Mouse (Mus musculus) MEL (cell line): ENCODE data around the gene Bcl11b.

Source experiments
- CTCF ChIP-seq, 3 experiments: IDR thresholded peaks in 2 of 3; conservative IDR thresholded peaks in 1 of 3; 2 replicates each; pipeline ENCODE4 v1.5.1; 2011 to 2012; ENCODE audit warnings: low read length in 3 of 3, low read depth in 2 of 3, mild to moderate bottlenecking in 2 of 3, improper control_type of control experiment in 1 of 3, inconsistent platforms in 1 of 3, mixed read lengths in 1 of 3, moderate library complexity in 1 of 3; ENCODE audit not compliant: control insufficient read depth in 1 of 3, insufficient read depth in 1 of 3, poor library complexity in 1 of 3, severe bottlenecking in 1 of 3
- GABPA ChIP-seq: IDR thresholded peaks from 2 replicates; pipeline ENCODE4 v1.6.1; 2012; ENCODE audit warnings: low read depth, mild to moderate bottlenecking, inconsistent platforms, low read length, improper control_type of control experiment, moderate library complexity
- JUND ChIP-seq: IDR thresholded peaks from 2 replicates; pipeline ENCODE4 v1.6.1; 2011; ENCODE audit warnings: low read depth, mild to moderate bottlenecking, improper control_type of control experiment, low read length
- KAT2A ChIP-seq: conservative IDR thresholded peaks from 2 replicates; pipeline ENCODE4 v1.6.1; 2012; ENCODE audit warnings: low read depth, low read length, improper control_type of control experiment, inconsistent platforms
- MAX ChIP-seq: IDR thresholded peaks from 2 replicates; pipeline ENCODE4 v1.6.1; 2011; ENCODE audit warnings: low read length, improper control_type of control experiment
- POLR2A ChIP-seq, 2 experiments: IDR thresholded peaks; 2 replicates each; pipeline ENCODE4 v1.6.1; 2011 to 2012; ENCODE audit warnings: low read length in 2 of 2, mild to moderate bottlenecking in 2 of 2, control low read depth in 1 of 2, improper control_type of control experiment in 1 of 2, low read depth in 1 of 2, moderate library complexity in 1 of 2; ENCODE audit not compliant: control insufficient read depth in 1 of 2, insufficient read depth in 1 of 2, poor library complexity in 1 of 2
- RAD21 ChIP-seq: IDR thresholded peaks from 2 replicates; pipeline ENCODE4 v1.6.1; 2011; ENCODE audit warnings: mild to moderate bottlenecking, low read depth, low read length, improper control_type of control experiment
- SIN3A ChIP-seq: IDR thresholded peaks from 2 replicates; pipeline ENCODE4 v1.6.1; 2012; ENCODE audit warnings: low read length, improper control_type of control experiment, inconsistent platforms
- TAL1 ChIP-seq: IDR thresholded peaks from 2 replicates; pipeline ENCODE4 v1.6.1; 2012; ENCODE audit warnings: mild to moderate bottlenecking, inconsistent platforms, low read length, moderate library complexity, mixed read lengths
- UBTF ChIP-seq: IDR thresholded peaks from 2 replicates; pipeline ENCODE4 v1.6.1; 2012; ENCODE audit warnings: low read depth, mild to moderate bottlenecking, inconsistent platforms, low read length, improper control_type of control experiment, moderate library complexity, borderline replicate concordance; ENCODE audit not compliant: insufficient read depth
- ZKSCAN1 ChIP-seq: IDR thresholded peaks from 2 replicates; pipeline ENCODE4 v1.6.1; 2012; ENCODE audit warnings: low read depth, mild to moderate bottlenecking, inconsistent platforms, low read length, improper control_type of control experiment, moderate library complexity
- ZNF384 ChIP-seq: IDR thresholded peaks from 2 replicates; pipeline ENCODE4 v1.6.1; 2012; ENCODE audit warnings: low read depth, mild to moderate bottlenecking, inconsistent platforms, low read length, improper control_type of control experiment

GRCm38 (mm10) chr12:107928905-107929304, 74.5 kb downstream of the Bcl11b start:
- no peak for TF ChIP-seq UBTF
- TF ChIP-seq ZNF384 = no peak
- TF ChIP-seq MAX = no peak
- TF ChIP-seq ZKSCAN1 = no peak
- no peak for TF ChIP-seq POLR2A (IDR thresholded peaks at IDR 0.05; ENCODE audit: control insufficient read depth in 1 of 2, insufficient read depth in 1 of 2, low read depth in 1 of 2, low read length in 2 of 2, poor library complexity in 1 of 2)
- no peak for TF ChIP-seq JUND
- TF ChIP-seq KAT2A = no peak
- no peak for TF ChIP-seq CTCF (IDR thresholded peaks at IDR 0.05 in 2 of 3, conservative IDR thresholded peaks at IDR 0.05 in 1 of 3; ENCODE audit: control insufficient read depth in 1 of 3, insufficient read depth in 1 of 3, low read depth in 2 of 3, low read length in 3 of 3, poor library complexity in 1 of 3, severe bottlenecking in 1 of 3)
- TF ChIP-seq SIN3A = no peak
- TF ChIP-seq TAL1 = no peak
- no peak for TF ChIP-seq GABPA
- TF ChIP-seq RAD21 = no peak
